Mouse (Mus musculus) layer of hippocampus, adult 8-10 months (tissue): ENCODE data around the gene Fbxl17. TPM values are rescaled to one million over a fixed set of nuclear protein-coding genes. Genes with fewer than 3 reads are reported as not detected.

ENCODE experiments used
- microRNA-seq, 2 experiments: library from miRNA; unstranded; fragments of <30 nt; microRNA quantifications; one replicate each; pipeline ENCODE4 v1.2.0; 2022
- total RNA-seq, 4 experiments: library from RNA; stranded (reverse); gene quantifications; 2 replicates each; pipeline ENCODE4 v1.2.4; 2022

Fbxl17 gene
- total RNA-seq, 4 experiments from 2014 or later: 48.7 to 59.9 (median 54.3) TPM

Small RNA genes lying within 50 kb of the gene (microRNA-seq; reads per million reads assigned to microRNA genes)
- 0 reads per million in 2 experiments for gene Gm24813
